Mouse (Mus musculus) liver, postnatal 0 days (tissue): ENCODE measurements around the gene Bak1.

Experiments
- CTCF ChIP-seq: sonication (generic); IDR thresholded peaks from 2 replicates; pipeline ENCODE4 v1.5.1; 2016; ENCODE audit warnings: antibody characterized with exemption, low read depth
- EP300 ChIP-seq: IDR thresholded peaks from 2 replicates; pipeline ENCODE4 v1.6.1; 2016; ENCODE audit warnings: antibody characterized with exemption, low read depth, mild to moderate bottlenecking

DNA sequence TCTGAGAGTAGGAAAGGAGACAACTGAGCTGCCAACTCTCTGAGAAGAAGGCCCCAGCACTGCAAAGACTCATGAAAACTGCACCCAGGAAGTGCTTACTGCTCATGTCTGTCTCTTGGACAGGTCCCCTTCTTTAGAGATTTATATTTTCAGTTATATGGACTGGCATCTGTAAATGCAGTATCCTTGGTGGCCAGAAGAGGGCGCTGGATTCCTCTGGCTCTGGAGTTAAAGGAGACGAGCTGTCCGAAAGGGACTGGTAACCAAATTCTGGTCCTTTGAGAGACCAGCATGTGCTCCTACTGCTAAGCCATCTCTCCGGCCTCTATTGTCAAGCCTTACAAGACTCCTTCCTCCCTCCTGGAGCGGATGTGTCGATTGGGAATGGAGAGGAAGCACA lies 26.9 kb downstream of the Bak1 start:
- no peak for TF ChIP-seq EP300
- TF ChIP-seq CTCF: peak; percentile 80
